Mouse (Mus musculus) neural tube, embryonic 12.5 days (tissue): Measurements from ENCODE around the gene Rcc1. TPM values are rescaled to one million over a fixed set of nuclear protein-coding genes. Genes with fewer than 3 reads are reported as not detected.

Source experiments
- ATAC-seq: fragments of 200-750 bp; cut with Nextera tagmentation; 2 replicates; pipeline ENCODE4 v1.8.0; 2017; ENCODE audit warnings: low read depth, mild to moderate bottlenecking, moderate TSS enrichment, moderate library complexity; ENCODE audit not compliant: low FRiP score
- H3K27ac ChIP-seq: fragments of 300-500 bp; sonication (generic); 2 replicates; pipeline ENCODE4 v1.5.1; 2016
- H3K27me3 ChIP-seq: fragments of 300-500 bp; sonication (generic); replicated peaks from 2 replicates; pipeline ENCODE4 v1.6.1; 2016; ENCODE audit warnings: mild to moderate bottlenecking
- H3K36me3 ChIP-seq: fragments of 300-500 bp; sonication (generic); 2 replicates; pipeline ENCODE4 v1.6.1; 2016; ENCODE audit warnings: mild to moderate bottlenecking
- H3K4me1 ChIP-seq: fragments of 300-500 bp; sonication (generic); 2 replicates; pipeline ENCODE4 v1.6.1; 2016
- H3K4me2 ChIP-seq: fragments of 300-500 bp; sonication (generic); replicated peaks from 2 replicates; pipeline ENCODE4 v1.6.1; 2016; ENCODE audit warnings: mild to moderate bottlenecking
- H3K4me3 ChIP-seq: fragments of 300-500 bp; sonication (generic); 2 replicates; pipeline ENCODE4 v1.5.1; 2016
- H3K9ac ChIP-seq: fragments of 300-500 bp; sonication (generic); 2 replicates; pipeline ENCODE4 v1.6.1; 2016; ENCODE audit warnings: mild to moderate bottlenecking
- H3K9me3 ChIP-seq: fragments of 300-500 bp; sonication (generic); 2 replicates; pipeline ENCODE4 v1.6.1; 2016; ENCODE audit warnings: mild to moderate bottlenecking
- WGBS: fragments of 180-500 bp; shearing (Covaris S2); methylation state at CpG from one replicate; pipeline ENCODE4 v1.1.7; 2016; 5-methylcytosine and 5-hydroxymethylcytosine counted together
- polyA plus RNA-seq: library from polyadenylated mRNA; unstranded; fragments of >200 nt; fragmentation: Nextera tagmentation; extraction: Ambion mirVana; gene quantifications from 2 replicates; pipeline ENCODE4 v1.2.1, GENCODE M21; 2016

Gene Rcc1
- 71.0 and 75.8 TPM in 2 replicates for polyA plus RNA-seq

DNA sequence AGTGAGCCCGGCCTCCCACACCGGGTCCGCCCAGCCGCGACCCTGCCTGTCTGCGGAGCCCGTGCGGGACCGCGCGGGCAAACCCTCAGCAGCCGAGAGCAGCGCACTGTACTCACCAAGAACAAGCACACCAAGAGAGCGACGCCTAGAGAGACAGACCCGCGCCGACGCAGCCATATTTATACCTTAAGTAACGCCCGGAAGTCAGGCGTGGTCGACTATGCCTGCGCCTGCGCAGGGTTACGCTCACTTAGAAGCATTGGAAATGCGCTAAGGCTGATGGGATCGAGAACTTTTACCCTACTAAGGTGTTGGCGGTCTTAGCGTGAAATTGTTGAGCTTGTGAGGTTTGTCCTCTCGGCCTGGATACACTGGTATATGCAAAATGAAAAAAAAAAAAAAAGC lies at the start of gene Rcc1:
Rcc1 (minus strand) TSS at position 125 of the 405 bp plus-strand sequence.
- H3K27me3 ChIP-seq, result no peaks in the 10 kb centered on the region
- H3K4me3 ChIP-seq, result peak within 1 kb of the TSS; percentile 78
- under 1% methylated on average over 31 of the region's 31 CpGs for WGBS
- peak within 1 kb of the TSS; percentile 80 for H3K27ac ChIP-seq
- ATAC-seq, result peak; percentile 79
- H3K36me3 ChIP-seq, result peaks cover 23% of the 10 kb centered on the region
- H3K9ac ChIP-seq, result peak within 1 kb of the TSS; percentile 82
- peaks cover 9% of the 10 kb centered on the region; the same call in 1 of the 2 replicates for H3K4me1 ChIP-seq
- no peaks in the 10 kb centered on the region for H3K9me3 ChIP-seq
- H3K4me2 ChIP-seq, result peak within 1 kb of the TSS; percentile 86

DNA sequence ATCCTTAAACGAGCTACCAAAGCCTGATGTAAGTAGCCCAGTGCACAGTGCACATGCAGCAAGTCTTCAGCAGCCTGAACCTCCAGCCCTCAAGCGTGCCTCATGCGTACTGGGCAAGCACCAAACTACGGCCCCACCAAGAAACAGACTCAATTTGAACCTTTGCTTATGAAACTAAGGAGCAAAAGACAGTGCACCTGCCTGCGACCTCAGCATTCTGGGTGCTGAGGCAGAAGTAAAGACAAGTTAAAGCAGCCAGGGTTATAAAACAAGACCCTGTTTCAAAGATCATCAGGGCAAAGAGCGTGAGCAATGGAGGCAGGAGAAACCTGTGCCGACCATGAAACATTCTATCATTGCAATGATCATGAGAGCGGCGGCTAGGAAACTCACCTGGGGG lies 47.6 kb upstream of the Rcc1 start:
- 93% methylated on average over 9 of the region's 9 CpGs for WGBS
- H3K4me1 ChIP-seq, result peaks cover 5% of the 10 kb centered on the region; the same call in 1 of the 2 replicates
- no peak overlapping the region for H3K9ac ChIP-seq
- H3K36me3 ChIP-seq, result no peaks in the 10 kb centered on the region
- H3K27ac ChIP-seq, result no peak overlapping the region
- no peak for ATAC-seq
- no peak overlapping the region for H3K4me3 ChIP-seq
- no peak overlapping the region for H3K4me2 ChIP-seq
- H3K27me3 ChIP-seq, result no peaks in the 10 kb centered on the region
- no peaks in the 10 kb centered on the region for H3K9me3 ChIP-seq

DNA sequence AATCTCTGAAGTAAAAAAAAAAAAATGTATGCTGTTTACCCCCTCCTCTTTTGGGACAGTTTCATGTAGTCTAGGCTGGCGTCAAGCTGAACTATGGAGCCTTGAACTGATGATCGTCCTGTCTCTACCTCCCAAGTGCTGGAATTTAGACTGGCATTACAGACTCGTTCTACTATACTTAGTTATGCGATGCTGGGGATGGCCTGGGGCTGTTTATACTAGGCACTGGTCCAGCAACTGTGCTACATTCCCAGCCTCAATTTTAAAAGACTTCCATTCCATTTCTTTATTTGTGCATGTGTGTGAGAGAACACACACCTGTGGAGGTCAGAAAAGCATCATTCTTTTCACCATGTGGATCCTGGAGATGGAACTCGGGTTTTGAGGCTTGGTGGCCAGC lies 45.5 kb upstream of the Rcc1 start:
- Histone ChIP-seq H3K4me3 (no peak overlapping the region), H3K27ac (no peak overlapping the region), H3K27me3 (no peaks in the 10 kb centered on the region), H3K4me2 (no peak overlapping the region), H3K4me1 (peaks cover 5% of the 10 kb centered on the region; the same call in 1 of the 2 replicates), H3K36me3 (no peaks in the 10 kb centered on the region), H3K9me3 (no peaks in the 10 kb centered on the region), H3K9ac (no peak overlapping the region)
- no peak for ATAC-seq
- 83% methylated on average over 5 of the region's 5 CpGs for WGBS

DNA sequence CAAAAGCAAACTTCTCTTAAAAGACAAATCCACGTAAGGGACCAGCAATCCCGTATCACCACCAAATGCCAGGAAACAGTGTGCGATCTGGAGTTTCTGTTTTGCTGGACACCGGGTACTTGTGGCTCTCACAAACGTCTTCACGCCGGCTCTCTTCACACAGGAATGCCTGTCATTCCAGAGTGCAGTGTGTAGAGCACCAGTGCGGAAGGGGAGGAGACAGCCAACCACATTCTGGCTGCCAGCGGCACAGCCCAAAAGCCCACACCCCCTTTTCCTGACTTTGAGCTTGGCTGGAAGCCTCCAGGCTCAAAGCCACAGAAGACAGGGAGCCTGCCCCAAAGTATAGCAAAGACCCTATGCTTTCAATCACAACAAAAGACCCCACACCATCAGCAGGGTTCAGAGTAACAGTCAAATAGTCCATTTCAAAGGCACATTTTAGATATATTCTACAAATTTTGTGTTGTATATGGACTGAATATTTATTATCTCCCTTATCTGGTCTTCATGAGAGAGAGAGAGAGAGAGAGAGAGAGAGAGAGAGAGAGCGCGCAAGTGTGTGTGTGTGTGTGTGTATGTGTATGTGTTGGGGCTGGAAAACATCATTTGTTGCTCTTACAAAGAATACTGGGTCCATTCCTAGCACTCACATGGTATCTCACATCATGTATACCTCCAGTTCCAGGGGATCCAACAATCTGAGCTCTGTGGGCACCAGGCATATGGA lies 44.8 kb upstream of the Rcc1 start:
- Histone ChIP-seq H3K9ac (no peak overlapping the region), H3K4me2 (peak overlapping the region; percentile 17; the same call in 1 of the 2 replicates), H3K4me3 (no peak overlapping the region), H3K27me3 (no peaks in the 10 kb centered on the region), H3K9me3 (no peaks in the 10 kb centered on the region), H3K4me1 (peaks cover 5% of the 10 kb centered on the region; the same call in 1 of the 2 replicates), H3K36me3 (no peaks in the 10 kb centered on the region), H3K27ac (no peak overlapping the region)
- ATAC-seq, result no peak
- 48% methylated on average over 11 of the region's 11 CpGs for WGBS

DNA sequence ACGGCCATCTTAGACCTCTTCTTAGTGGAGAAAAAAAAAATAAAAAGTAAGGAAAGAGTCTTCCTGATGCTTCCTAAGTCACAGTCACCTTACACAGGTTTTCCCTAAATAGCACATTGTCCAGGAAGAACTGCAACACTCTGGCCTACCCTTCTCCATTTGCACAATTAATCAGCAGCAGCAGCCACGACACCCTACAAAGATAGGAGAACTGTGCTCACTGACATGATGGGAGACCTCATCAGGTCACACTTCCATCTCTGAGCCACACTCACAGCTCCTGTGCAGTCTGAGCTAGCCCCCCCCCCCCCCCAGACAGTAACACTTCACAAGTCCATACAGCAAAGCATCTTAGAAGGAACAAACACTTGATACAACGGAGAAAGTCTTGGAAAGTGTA lies 43.7 kb upstream of the Rcc1 start:
- H3K4me2 ChIP-seq, result no peak overlapping the region
- H3K27ac ChIP-seq, result no peak overlapping the region
- H3K4me1 ChIP-seq, result peaks cover 5% of the 10 kb centered on the region; the same call in 1 of the 2 replicates
- no peaks in the 10 kb centered on the region for H3K36me3 ChIP-seq
- no peak for ATAC-seq
- no peaks in the 10 kb centered on the region for H3K27me3 ChIP-seq
- WGBS, result 93% methylated on average over 3 of the region's 3 CpGs
- no peak overlapping the region for H3K4me3 ChIP-seq
- no peak overlapping the region for H3K9ac ChIP-seq
- no peaks in the 10 kb centered on the region for H3K9me3 ChIP-seq

DNA sequence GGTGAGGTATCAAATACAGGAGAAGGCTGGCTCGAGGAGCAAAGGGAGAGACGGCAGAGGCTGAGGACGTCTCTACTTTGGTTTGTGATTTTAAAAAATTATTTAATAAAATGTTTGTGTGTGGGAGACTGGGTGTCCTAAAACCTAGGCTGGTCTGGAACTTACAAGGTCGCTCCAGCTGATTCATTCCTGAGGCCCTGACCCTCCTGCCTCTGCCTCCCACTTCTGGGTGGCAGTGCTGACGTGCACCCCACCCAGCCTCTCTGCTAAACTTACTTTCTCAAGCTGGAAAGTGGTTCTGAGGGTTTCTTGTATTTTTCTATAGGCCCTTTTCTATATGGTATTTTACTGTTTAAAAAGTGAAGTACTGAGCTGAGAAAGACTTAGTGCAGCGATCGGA lies 42.8 kb upstream of the Rcc1 start:
- no peaks in the 10 kb centered on the region for H3K36me3 ChIP-seq
- H3K4me1 ChIP-seq, result peaks cover 5% of the 10 kb centered on the region; the same call in 1 of the 2 replicates
- H3K27ac ChIP-seq, result no peak overlapping the region
- H3K4me3 ChIP-seq, result no peak overlapping the region
- H3K4me2 ChIP-seq, result no peak overlapping the region
- ATAC-seq, result no peak
- no peaks in the 10 kb centered on the region for H3K27me3 ChIP-seq
- 97% methylated on average over 7 of the region's 7 CpGs for WGBS
- H3K9me3 ChIP-seq, result no peaks in the 10 kb centered on the region
- no peak overlapping the region for H3K9ac ChIP-seq

DNA sequence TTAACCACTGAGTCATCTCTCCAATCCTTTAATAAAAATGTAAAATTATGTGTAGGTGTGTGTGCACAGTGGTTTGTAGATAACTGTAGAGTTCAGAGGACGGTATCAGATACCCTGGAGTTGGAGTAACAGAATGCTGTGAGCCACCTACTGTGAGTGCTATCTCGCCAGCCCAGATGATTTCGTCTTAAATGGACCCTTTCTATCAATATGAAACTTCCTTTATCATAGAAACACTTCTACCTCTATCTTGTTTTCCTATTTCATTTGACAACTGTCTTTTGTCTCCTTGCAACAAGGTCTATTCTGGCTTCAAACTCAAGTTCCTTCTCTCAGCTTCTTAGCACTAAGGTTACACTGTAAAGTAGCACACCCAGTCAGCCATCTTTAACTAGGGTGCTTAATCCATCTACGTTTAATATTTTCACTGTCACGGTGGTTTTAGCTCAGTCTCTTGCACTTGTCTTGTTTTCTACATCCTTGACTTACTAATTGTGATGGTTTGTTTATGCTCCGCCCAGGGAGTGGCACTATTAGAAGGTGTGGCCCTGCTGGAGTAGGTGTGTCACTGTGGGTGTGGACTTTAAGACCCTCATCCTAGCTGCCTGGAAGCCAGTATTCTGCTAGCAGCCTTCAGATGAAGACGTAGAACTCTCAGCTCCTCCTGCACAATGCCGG lies 37.8 kb upstream of the Rcc1 start:
- no peaks in the 10 kb centered on the region for H3K9me3 ChIP-seq
- H3K36me3 ChIP-seq, result peaks cover 5% of the 10 kb centered on the region
- H3K4me3 ChIP-seq, result no peak overlapping the region
- H3K4me2 ChIP-seq, result no peak overlapping the region
- ATAC-seq, result no peak
- H3K9ac ChIP-seq, result no peak overlapping the region
- no peak overlapping the region for H3K27ac ChIP-seq
- H3K27me3 ChIP-seq, result no peaks in the 10 kb centered on the region
- 91% methylated on average over 8 of the region's 8 CpGs for WGBS
- 0 out of 2 replicates have a peak, but pooled peaks cover under 1% of the 10 kb centered on the region for H3K4me1 ChIP-seq

DNA sequence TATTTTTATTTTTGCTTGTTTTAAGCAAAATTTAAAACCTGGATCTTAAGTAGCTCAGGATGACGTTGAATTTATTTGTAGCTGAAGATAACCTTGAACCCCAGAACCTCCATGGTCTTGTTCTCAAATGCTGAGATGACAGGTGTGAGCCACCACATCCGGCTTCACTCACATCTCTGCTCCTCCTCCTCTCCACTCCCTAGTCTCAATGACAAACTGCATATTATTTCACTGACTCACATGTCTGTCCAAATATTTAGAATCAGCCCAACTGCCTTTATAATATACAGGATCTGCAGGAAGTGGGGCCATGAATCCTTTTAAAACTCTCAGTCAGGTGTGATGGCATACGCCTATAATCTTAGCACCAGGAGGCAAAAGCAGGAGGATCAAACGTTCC lies 35.9 kb upstream of the Rcc1 start:
- no peak overlapping the region for H3K4me3 ChIP-seq
- no peaks in the 10 kb centered on the region for H3K27me3 ChIP-seq
- no peaks in the 10 kb centered on the region for H3K9me3 ChIP-seq
- 0 out of 2 replicates have a peak, but pooled peaks cover 5% of the 10 kb centered on the region for H3K4me1 ChIP-seq
- H3K27ac ChIP-seq, result no peak overlapping the region
- peaks cover 17% of the 10 kb centered on the region for H3K36me3 ChIP-seq
- H3K4me2 ChIP-seq, result no peak overlapping the region
- no peak for ATAC-seq
- WGBS, result 91% methylated on average over 4 of the region's 4 CpGs
- no peak overlapping the region for H3K9ac ChIP-seq

DNA sequence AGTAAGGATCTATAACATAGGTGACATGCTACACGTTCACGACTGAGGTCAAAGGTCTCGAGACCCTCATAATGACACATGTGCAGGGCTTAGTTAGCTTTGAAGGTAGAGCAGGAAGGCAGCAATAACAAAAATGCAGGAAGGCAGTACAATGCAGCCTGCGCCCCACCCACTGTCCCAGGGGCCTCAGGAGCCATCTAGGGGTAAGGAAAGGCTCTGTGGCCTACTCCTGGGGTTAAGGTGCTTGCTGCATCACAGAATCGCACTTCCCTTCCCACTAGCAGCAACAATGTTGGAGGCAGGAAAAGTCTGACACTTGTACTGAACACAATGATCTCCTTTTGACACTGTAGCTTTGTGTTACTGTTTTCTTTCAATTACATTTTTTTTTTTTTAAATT lies 34.2 kb upstream of the Rcc1 start:
- H3K27ac ChIP-seq, result no peak overlapping the region
- H3K36me3 ChIP-seq, result peaks cover 22% of the 10 kb centered on the region
- no peaks in the 10 kb centered on the region for H3K27me3 ChIP-seq
- H3K4me2 ChIP-seq, result no peak overlapping the region
- WGBS, result 89% methylated on average over 5 of the region's 5 CpGs
- no peak overlapping the region for H3K4me3 ChIP-seq
- H3K9ac ChIP-seq, result no peak overlapping the region
- no peaks in the 10 kb centered on the region for H3K9me3 ChIP-seq
- ATAC-seq, result no peak
- 0 out of 2 replicates have a peak, but pooled peaks cover 5% of the 10 kb centered on the region for H3K4me1 ChIP-seq

DNA sequence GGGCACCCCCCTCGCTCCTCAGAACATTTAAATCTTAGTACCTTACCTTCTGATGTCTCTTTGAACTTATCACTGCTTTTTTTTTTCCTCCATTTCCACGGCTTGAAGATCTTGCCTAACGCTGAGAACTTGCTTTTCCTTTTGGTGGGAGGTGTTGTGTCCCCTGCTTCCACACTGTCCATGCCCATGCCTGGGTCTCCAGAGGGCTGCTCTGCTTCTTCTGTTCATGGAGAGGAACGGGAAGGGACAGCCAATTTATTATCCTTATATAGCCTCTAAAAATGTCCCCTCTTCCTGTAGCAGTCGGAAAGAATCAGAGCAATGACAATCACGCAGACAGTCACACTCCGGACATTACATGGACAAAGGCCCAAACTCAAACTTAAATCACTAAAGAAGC lies 33.4 kb upstream of the Rcc1 start:
- no peak overlapping the region for H3K27ac ChIP-seq
- H3K9me3 ChIP-seq, result no peaks in the 10 kb centered on the region
- no peaks in the 10 kb centered on the region for H3K27me3 ChIP-seq
- H3K4me2 ChIP-seq, result no peak overlapping the region
- WGBS, result 83% methylated on average over 7 of the region's 7 CpGs
- H3K4me3 ChIP-seq, result no peak overlapping the region
- ATAC-seq, result no peak
- H3K9ac ChIP-seq, result no peak overlapping the region
- H3K4me1 ChIP-seq, result 0 out of 2 replicates have a peak, but pooled peaks cover 5% of the 10 kb centered on the region
- H3K36me3 ChIP-seq, result peaks cover 22% of the 10 kb centered on the region

DNA sequence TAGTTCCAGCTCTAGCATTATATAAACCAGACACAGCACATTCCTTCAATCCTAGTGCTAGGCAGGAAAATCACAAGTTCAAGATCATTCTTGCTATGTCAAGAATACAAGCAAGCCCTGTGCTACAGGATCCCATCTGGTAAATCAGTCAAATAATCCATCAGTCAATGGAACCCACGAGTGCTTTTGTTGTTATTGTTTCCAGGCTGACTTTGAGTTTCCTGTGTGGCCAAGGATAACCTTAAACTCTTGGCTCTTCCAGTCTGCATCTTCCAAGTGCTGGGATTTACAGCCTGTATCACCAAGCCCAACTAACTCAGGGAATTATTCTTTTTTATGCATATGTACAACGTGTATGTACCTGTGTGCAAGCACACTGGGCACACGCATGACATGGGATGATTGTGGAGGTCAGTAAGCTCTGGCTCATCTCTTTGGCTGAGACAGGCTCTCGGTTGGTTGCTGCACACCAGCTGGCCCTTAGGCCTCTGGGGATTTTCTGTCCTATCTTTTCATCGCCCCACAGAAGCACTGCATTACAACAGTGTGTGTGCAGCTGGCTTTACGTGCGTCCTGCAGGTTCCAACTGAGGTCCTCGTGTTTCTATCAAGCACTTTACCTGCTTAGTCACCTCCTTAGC lies 32.5 kb upstream of the Rcc1 start:
- Histone ChIP-seq H3K4me1 (0 out of 2 replicates have a peak, but pooled peaks cover 5% of the 10 kb centered on the region), H3K4me2 (no peak overlapping the region), H3K9ac (no peak overlapping the region), H3K4me3 (no peak overlapping the region), H3K27ac (no peak overlapping the region), H3K9me3 (no peaks in the 10 kb centered on the region), H3K27me3 (no peaks in the 10 kb centered on the region), H3K36me3 (peaks cover 22% of the 10 kb centered on the region)
- 76% methylated on average over 8 of the region's 8 CpGs for WGBS
- ATAC-seq, result no peak

DNA sequence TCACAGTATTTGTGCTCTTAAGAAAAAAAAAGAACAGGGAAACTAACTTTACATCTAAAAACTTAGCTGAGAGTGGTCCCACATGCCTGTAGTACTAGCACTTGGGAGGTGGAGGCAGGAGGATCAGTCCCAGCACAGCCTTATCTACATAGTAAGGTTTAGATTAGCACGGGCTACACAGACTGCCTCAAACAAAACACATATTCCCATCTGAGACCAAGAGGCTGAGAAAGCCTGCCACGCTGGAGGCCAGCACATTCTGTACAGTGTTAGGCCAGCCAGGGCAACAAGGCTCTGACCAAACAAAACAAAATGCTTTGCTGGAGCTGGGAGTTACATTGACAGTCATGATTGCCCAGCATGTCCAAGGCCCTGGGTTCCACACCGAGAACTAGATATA lies 30.1 kb upstream of the Rcc1 start:
- 96% methylated on average over 3 of the region's 3 CpGs for WGBS
- Histone ChIP-seq H3K27ac (no peak overlapping the region), H3K4me2 (no peak overlapping the region), H3K36me3 (peaks cover 22% of the 10 kb centered on the region), H3K9me3 (no peaks in the 10 kb centered on the region), H3K4me3 (no peak overlapping the region), H3K27me3 (no peaks in the 10 kb centered on the region), H3K9ac (no peak overlapping the region), H3K4me1 (0 out of 2 replicates have a peak, but pooled peaks cover 5% of the 10 kb centered on the region)
- no peak for ATAC-seq
